Mouse (Mus musculus) granulocyte monocyte progenitor cell, adult 5-6 weeks (primary cell): ENCODE results near the gene Ptprm. TPM values are rescaled to one million over a fixed set of nuclear protein-coding genes. Genes with fewer than 3 reads are reported as not detected.
A peak's percentile ranks its signal among the peaks of the same experiment; 100 is the strongest.

Experiments
- ATAC-seq: replicated peaks from 2 replicates; pipeline ENCODE4 v1.8.0; 2016; ENCODE audit warnings: mild to moderate bottlenecking, moderate TSS enrichment, inconsistent platforms; ENCODE audit not compliant: poor library complexity, severe bottlenecking
- total RNA-seq, 2 experiments: library from RNA; stranded (forward) in 1 of 2; stranded (reverse) in 1 of 2; fragments of 200-712, 200-1000 nt in 1 of 2; fragments of >200 nt in 1 of 2; fragmentation: Nextera tagmentation in 1 of 2; gene quantifications; 2 replicates each; pipeline ENCODE4 v1.2.3; 2014 to 2017

The Ptprm gene
- total RNA-seq, 2 experiments from 2014 or later: 0.36 TPM; not detected in 1

DNA sequence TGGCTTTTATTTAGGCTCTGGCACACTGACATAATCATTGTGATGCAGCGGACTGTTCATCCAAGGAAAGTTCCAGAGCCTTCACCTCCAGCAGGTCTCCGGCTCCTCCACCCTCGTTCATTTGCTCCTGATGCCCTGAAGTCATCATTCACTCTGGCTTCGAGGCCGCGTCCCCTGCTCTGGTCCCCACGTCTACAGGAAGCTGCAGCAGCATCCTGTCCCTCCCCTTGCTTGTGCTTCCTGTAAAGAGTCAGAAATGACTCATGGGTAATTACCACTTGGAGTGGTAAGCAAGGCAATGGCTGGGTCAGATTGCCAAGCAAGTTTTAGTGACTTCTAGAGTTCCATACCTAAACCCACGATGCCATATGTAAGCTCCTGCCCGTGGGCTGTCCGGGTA, 7.3 kb downstream of the Ptprm start:
- 0 out of 2 replicates have a peak, but pooled peaks have one; percentile 40 for ATAC-seq

DNA sequence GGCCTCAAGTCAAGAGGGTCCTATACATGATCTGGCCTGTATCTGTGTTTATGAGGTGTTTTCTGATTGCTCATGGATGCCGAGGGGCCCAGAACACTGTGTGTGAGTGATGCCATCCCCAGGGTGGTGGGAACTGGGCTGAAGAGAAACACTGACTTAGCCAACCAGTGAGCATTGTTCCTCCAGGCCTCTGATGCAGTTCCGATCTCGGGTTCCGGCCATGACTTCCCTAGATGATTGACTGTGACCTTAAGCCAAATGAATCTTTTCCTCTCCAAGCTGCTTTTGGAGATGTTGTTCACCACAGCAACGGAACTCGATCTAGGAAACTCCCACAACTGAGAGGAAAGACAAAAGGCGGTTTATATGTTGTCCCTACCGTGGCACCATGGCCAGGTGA, 9.1 kb downstream of the Ptprm start:
- ATAC-seq: no peak

DNA sequence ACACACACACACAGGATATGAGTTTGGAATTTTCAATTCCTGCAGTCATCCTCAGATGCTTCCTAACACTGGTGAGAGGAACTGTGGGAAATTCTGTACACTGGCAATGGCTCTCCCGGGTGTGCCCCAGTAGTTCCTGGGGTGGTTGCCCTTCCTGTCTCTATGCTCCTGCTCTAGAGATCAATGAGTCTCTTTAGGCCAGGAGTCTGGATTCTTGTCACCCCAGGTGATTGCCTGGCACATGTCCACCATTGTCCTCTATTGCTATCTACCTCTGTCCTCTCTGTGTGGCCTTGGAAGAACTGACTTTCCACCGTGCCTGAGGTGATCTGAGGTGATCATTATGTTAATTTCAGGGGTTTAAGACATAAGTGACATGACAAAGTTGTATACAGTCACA, 10.8 kb downstream of the Ptprm start:
- no peak for ATAC-seq

DNA sequence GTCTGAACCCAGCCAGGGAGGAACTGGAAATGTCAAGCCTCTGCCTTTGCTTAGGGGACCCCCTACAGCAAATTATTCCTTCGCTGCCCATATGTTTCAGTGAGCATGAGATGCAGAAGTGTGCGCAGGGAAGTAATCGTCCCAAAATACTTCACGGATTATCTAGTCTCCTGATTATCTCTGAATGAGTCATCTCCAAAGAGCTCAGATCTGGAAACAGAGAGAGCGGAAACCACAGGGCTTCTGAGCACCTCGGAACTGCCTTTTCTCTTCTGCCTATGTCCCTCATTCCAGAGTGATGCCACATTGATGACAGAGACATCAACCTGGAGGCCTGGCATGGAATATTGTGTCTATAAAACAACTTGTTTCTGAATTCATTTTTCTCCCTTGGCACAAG, 11.3 kb downstream of the Ptprm start:
- ATAC-seq: peak; percentile 31; the same call in 1 of the 2 replicates

DNA sequence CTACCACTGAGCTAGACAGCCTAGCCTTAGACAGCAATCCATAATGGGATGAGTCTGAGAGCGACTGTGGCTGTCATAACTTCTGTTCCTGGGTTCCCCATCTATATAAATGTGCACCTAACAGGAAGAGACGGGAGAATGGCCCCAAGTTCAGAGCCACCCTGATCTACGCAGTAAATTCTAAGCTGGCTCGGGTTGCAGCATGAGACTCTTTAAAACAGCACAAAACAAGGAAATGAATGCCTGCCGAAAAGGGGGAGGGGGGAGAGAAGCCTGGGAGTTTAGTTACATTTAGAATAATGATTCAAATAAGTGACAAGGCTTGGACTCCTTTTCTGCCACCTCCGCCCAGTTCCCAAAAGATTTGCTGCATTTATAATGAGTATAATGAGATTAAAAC, 13.9 kb downstream of the Ptprm start:
- ATAC-seq: no peak

DNA sequence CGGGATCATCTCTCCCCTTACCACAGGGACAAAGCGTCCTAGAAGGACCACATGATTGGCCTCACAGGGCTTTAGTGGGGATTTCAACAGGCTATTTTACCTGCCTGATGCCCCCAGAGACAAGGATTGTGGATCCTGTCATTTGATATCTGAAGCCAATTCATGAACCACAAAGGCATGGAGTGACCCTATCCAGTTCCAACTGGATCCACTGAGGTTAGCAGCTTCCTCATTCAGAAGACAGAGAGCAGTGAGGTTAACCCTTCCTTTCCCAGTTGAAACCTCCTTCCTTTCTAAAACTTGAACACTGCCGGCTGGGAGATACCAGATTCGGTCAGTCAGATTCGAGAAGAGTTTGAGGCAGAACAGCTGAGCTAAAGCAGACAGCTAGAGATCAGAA, 14.7 kb downstream of the Ptprm start:
- ATAC-seq: peak; percentile 60

DNA sequence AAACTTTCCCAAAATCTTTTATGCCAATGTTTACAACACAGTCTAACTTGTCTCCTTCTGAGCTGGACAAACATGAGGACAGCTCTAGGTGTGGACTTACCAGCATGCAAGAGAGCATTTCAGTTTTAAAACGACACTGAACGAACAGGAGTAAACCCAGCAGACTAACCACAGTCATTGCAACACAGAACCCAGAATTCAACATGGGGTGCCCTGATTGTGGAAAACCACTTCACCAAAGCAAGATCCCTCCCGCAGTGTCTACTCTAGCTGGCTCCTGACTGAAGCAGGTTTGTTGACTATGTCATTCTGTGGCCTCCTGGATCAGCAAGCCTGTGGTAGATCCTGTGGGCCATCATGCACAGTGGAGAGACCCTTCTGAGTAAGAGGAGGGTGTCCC, 19.9 kb downstream of the Ptprm start:
- peak; percentile 67 for ATAC-seq

DNA sequence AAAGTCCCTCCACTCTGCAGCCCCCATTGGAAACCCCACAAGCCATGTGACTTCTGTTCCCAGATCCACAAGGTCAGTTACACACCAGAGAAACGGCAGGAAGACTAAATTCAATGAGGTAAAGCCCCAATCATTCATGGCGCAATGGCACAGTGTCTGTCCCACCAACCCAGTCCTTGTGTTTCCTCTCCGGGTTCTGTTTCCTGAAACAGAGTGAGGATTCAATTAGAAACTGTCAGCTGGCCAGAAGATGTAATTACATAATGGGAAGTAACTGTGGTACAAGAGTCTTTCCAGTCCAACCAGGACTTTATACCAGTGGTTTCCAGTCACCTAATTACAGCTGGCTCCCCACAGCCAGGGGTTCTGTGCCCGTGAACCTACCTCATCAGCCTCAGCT, 24.8 kb downstream of the Ptprm start:
- peak; percentile 92 for ATAC-seq

DNA sequence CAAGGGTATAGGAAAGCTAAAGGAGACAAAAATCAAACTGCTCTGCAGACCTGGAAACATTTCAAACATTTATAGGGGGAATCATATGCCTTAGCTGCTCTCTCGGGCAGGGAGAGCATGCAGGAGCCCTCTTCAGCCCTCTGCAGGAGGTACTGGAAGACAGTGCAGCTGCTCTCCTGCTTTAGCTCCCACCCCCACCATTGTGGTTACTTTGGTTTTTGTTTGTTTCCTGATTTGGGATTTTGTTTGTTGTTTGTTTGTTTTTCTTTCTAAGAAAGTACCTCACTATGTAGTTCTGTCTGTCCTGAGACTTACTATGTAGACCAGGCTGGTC, 29.8 kb downstream of the Ptprm start:
- ATAC-seq: no peak

DNA sequence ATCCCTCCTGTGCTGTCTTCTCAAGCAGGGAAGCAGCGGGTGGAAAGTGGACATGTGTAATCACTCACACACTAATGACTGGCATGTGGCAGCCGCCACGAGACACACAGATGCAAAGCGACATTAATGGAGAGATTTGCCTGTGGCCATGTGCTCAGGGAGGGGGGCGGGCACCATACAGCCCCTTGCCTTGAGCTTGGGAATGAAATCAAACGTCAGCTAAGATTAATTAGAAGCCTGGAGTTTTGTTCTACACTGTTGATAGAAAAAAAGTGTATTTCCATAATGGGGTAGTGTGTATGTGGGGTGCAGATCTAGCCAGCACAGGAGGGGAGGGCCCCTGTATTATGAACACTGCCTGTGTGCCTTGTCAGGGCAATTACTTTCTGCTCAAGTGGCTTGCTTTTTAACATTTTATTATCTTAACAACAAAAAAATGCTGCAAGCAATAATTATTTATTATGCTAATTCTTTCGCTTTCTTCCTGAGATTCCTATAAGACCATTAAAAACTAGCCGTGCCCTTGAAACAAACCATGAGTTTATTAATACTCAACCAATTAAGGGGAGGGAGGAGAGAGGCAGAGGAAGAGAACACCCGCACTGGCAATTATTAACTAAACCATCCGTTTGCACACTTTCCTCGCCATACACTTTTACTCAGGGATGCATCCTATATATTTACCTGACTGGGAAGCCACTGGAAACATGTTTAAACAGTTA, 30.3 kb downstream of the Ptprm start:
- no peak for ATAC-seq

DNA sequence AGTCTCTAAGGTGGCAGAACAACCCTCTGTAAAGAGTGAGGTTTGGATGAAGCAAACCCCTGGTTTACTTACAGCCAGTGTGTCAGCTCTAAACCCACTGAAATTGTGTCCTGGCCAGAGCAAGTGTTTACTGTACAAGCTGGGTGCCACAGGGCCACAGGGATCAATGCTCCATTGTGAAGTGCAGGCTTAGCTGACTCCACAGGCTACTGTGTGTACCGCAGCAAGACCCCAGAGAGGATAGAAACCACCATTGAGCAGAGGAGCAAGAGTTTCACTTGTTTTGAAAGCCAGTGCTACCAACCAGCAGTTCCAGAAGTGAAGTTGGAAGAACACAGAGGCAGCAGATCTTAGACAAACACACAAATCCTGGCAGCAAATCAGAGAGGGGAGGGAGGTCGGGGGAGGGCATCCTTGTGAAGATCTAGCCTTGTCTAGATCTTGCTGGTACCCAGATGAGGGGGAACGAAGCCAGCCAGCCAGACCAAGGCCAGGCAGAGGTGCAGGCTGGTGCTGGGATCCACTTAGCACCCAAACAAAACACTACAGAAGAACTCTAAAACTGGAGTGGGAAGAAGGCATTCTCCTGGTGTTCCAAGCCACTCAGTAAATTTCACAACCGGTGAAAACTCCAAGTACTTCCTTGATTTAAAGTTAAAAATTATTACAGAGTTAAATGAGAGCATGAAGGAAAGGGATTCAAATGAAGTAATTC, 39.6 kb downstream of the Ptprm start:
- no peak for ATAC-seq

DNA sequence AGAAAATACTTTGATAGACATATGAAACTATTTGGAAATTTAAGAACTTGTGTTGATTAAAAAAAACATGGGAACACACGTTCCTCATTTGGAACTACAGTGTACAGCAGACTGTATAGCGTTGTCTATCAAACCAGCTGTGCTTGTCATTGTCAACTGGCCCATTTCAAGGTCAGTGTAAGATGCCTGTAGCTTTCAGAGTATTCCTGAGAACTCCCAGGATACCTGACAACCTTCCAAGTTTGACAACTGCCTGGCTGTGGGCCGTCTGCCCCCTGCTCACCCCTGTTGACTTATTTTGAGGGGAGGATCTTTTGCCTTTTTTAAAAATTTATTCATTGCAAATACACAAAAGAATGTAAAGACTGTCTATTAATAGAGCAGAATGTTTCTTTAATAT, 45.8 kb downstream of the Ptprm start:
- ATAC-seq: no peak

DNA sequence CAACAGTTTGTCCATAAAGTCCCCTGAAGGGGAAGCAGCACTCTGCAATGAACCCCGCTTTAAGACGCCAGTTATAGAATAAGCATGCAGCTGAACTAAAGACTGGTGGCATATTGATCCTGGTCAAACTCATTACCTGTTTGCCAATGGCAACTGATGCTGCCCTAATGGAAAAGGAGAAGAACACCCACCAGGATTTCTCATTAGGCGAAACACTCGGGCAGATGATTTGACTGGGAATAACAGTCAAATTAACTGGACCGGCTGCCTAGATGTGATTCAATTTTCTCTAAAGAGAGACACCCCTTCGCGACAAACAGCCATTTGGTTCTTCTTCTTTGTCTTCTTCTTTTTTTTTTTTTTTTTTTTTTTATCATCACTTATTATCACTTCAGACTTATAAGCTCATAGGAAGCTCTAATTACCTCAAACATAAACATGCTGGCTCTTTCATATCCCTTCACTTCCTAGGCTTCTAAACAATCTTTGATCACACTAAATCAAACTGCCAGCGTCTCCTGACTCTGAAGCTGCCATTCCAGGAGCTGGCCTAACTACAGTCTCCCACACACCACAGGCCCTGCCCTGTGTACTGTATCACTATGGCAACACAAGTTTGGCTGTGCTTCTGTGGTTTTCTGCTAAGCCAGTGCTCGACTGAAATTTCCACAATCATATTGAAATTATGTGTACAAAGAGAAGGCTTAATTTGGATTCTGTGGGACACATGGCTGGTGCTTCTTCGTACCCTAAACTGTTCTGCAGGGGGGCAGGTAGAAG, 48.0 kb downstream of the Ptprm start:
- ATAC-seq: no peak

DNA sequence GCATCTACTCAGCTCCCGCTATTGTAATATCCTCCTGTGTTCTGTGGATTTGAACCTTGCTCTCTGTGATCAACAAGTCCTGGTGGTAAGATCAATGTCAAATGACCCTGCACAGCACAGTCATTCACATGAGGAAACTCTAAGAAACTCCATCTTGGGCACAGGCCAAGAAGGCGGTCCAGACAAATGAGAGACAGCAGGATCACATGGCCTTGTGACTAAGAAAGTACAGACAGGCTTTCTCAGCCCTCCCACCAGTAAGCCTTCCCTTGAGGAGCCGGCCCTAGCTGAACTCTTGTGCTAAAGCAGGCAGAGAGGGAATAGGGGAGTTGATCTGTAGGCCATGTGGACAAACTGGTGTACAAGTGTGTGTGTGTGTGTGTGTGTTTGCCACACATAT, 49.4 kb downstream of the Ptprm start:
- peak; percentile 61 for ATAC-seq

DNA sequence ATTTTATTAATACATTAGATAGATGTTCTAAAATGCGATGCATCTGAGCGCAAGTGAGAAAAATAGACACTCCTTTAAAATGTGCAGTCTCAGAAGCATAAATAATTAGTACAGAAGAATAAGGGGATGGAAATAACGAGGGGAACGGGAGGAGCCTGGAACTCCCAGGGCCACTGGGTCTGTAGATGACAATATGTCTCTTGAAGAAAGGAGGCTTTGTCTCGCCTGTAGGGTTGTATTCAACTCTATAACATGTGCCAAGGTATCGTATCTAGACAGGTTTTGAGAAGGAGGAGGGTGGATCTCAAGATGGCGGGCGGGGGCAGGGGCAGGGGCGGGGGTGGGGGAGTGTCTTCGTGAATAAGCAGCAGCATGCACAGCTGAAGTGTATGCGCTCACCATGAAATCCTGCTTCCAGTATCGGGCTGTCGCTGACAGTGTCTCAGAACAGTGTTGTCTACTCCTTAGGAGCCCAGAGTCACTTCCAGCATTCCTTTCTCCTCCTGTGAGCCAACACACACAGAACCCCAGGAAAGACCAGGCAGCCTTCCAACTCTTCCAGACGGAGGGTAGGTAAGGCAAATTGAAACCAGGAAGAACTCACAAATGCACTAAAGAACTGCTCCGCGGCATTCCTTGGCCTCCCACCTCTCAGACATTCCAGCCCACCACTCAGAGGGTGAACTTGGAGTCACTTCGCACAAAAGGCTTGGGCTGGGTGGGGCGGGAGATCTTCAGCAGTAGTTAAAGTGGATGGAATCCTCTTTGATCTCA, 50.7 kb downstream of the Ptprm start:
- no peak for ATAC-seq

DNA sequence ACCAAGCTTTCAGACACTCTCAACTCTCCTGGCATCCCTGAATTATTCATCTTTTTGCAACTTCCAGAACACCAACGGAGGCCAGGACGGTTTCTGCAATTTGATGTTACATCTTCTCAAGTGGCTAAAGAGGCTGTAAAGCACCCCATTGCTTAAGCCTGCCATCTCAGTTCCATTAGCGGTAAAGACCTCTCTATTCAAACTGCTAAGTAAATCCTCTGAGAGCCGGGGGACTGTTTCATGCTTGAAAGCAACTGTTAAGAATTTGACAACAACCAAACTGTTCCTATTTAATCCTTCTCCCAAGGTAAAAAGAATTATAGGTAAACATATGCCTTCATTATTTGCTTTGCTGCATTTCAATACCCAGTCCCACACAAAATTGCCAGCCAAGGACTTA, 51.7 kb downstream of the Ptprm start:
- no peak for ATAC-seq

DNA sequence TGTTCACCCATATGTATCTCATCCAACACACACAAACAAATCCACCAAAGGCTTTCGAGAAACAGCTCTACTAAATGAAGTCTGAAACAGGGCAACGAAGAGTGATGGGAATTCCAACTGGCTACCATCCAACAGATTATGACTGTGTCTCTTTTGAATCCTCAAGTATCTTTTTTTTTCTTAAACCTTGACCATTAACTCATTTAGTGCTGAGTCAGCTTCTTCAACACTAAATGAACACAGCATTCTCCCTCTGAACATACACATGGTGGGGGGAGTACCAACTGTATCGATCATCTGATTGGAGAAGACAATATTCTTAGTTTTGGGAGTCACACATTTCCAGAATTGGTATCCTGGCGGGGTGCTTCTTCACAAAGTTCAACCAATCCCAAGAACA, 52.2 kb downstream of the Ptprm start:
- ATAC-seq: no peak

DNA sequence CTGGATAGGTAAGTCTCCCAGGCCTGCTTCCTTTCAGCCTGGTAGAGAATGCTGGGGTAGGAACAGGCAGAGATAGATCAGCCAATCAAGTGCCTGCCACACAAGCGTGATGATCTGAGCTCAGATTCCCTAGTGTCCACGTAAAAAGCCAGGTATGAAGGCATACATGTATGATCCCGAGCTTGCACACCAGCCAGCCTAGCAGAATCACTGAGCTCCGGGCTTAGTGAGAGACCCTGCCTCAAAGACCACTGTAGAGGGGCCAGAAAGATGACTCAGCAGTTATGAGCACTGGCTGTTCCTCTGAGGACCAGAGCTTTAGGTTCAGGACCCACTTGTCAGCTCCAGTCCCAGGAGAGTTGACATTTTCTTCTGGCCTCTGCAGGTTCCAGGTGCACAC, 52.9 kb downstream of the Ptprm start:
- ATAC-seq: no peak

DNA sequence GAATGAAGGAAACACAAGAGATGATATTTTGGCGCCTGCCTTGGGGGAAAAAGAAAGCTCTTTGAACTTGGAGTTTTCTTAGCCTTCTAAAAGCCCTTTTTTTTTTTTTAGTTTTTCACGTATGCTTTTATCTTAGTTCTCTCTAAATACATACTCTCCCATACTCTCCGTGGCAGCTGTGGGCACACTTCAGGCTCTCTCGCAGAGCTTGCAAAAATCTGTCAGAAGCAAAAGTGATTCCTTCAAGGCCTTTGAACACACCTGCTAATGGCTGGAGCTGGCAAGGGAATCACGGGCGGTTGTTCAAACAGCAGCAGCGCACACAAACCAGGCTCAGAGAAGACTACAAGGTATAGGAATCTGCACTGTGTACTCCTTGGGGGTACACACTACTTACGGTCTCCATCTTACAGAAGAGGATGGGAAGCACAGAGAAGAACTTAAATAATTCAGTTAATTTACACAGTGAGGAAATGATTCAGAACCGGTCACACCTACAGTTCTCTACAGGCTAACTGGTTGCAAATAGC, 55.9 kb downstream of the Ptprm start:
- no peak for ATAC-seq
